In genomic region chr14:118051975-118052630, GRCm38 (mm10) we compare ENCODE assay signal across 10 mouse cellular contexts. TPM values are rescaled to one million over a fixed set of nuclear protein-coding genes. Genes with fewer than 3 reads are reported as not detected.
A peak's percentile ranks its signal among the peaks of the same experiment; 100 is the strongest.
DNase-seq lines count a peak whose midpoint lies in the region; ATAC-seq lines count a peak whose summit lies in the region.
"Had no signal": no experiment of that assay in that cellular context is flagged by ENCODE, and none has a peak within 500 bp of the region (broad histone marks: within the 10 kb centered on the region; RNA-seq: fewer than 3 reads in every experiment).

TSS of gene Dct (minus strand) at chr14:118052244.

- H3K4me3 ChIP-seq in forebrain, embryonic 16.5 days (replicated peaks; ENCODE audit: low read length): no peak within 1 kb of the TSS
- H3K4me3 ChIP-seq in limb, embryonic 10.5 days: no peak within 1 kb of the TSS
- H3K4me3 ChIP-seq in liver, embryonic 11.5 days (ENCODE audit: low read depth, low read length): no peak within 1 kb of the TSS
- H3K4me3 ChIP-seq: embryonic facial prominence, embryonic 13.5 days; limb, embryonic 13.5 days had no signal

- H3K4me1 ChIP-seq in forebrain, embryonic 16.5 days (replicated peaks; ENCODE audit: control insufficient read depth, insufficient read depth, low read length): peaks cover 14% of the 10 kb centered on the region
- H3K4me1 ChIP-seq in limb, embryonic 10.5 days: peaks cover 22% of the 10 kb centered on the region
- H3K4me1 ChIP-seq in liver, embryonic 11.5 days (replicated peaks; ENCODE audit: control insufficient read depth, insufficient read depth, low read length): no peaks in the 10 kb centered on the region

- ATAC-seq in forebrain, embryonic 16.5 days: peak; percentile 78
- ATAC-seq in liver, embryonic 11.5 days (replicated peaks; ENCODE audit: low FRiP score): no peak

- 8% methylated on average over 11 of the region's 13 CpGs for WGBS in forebrain, embryonic 16.5 days
- 35% methylated on average over 13 of the region's 13 CpGs for WGBS in limb, embryonic 10.5 days
- WGBS in liver, embryonic 11.5 days: 76% methylated on average over 12 of the region's 13 CpGs

- H3K4me2 ChIP-seq in forebrain, embryonic 16.5 days (ENCODE audit: low read length): peak within 1 kb of the TSS; percentile 2
- no peak within 1 kb of the TSS for H3K4me2 ChIP-seq in liver, embryonic 11.5 days
- H3K4me2 ChIP-seq: embryonic facial prominence, embryonic 13.5 days; limb, embryonic 13.5 days had no signal

- H3K27me3 ChIP-seq in forebrain, embryonic 16.5 days (replicated peaks; ENCODE audit: control insufficient read depth, insufficient read depth, low read length): no peaks in the 10 kb centered on the region
- H3K27me3 ChIP-seq in limb, embryonic 10.5 days (ENCODE audit: low read depth, poor library complexity, severe bottlenecking): no peaks in the 10 kb centered on the region; the same call in 1 of the 2 replicates
- H3K27me3 ChIP-seq in liver, embryonic 11.5 days (replicated peaks; ENCODE audit: control insufficient read depth, insufficient read depth, low read length): no peaks in the 10 kb centered on the region
- H3K27me3 ChIP-seq: limb, embryonic 13.5 days had no signal

- H3K9me3 ChIP-seq in forebrain, embryonic 16.5 days (ENCODE audit: control insufficient read depth, low read length): no peaks in the 10 kb centered on the region
- H3K9me3 ChIP-seq in limb, embryonic 10.5 days (replicated peaks): no peaks in the 10 kb centered on the region
- no peaks in the 10 kb centered on the region for H3K9me3 ChIP-seq in liver, embryonic 11.5 days (ENCODE audit: control insufficient read depth, low read length)
- H3K9me3 ChIP-seq: embryonic facial prominence, embryonic 13.5 days; limb, embryonic 13.5 days had no signal

- peak within 1 kb of the TSS; percentile 30; the same call in 1 of the 2 replicates for H3K27ac ChIP-seq in forebrain, embryonic 16.5 days (ENCODE audit: low read length)
- peak within 1 kb of the TSS; percentile 64 for H3K27ac ChIP-seq in limb, embryonic 10.5 days
- H3K27ac ChIP-seq in liver, embryonic 11.5 days (ENCODE audit: low read depth, low read length): no peak within 1 kb of the TSS
- H3K27ac ChIP-seq: embryonic facial prominence, embryonic 13.5 days; limb, embryonic 13.5 days had no signal

- DNase-seq in layer of hippocampus, adult 9-11 months: peak; percentile 29
- no peak for DNase-seq in layer of hippocampus, adult 9-10 months (ENCODE audit: low spot score)
- peak; percentile 38 for DNase-seq in limb, embryonic 10.5 days (ENCODE audit: low spot score)
- DNase-seq in retina, postnatal 7 days (ENCODE audit: low read depth, low spot score): peak; percentile 63
- DNase-seq in gastrocnemius, adult 8-10 months (ENCODE audit: low spot score in 2 of 2): no peak
- DNase-seq in liver, embryonic 11.5 days (ENCODE audit: low spot score): no peak
- DNase-seq in right cerebral cortex, postnatal 14 days: no peak

- no peak within 1 kb of the TSS for H3K9ac ChIP-seq in forebrain, embryonic 16.5 days (replicated peaks; ENCODE audit: low read depth, low read length)
- H3K9ac ChIP-seq in liver, embryonic 11.5 days (ENCODE audit: low read depth, low read length): no peak within 1 kb of the TSS
- H3K9ac ChIP-seq: embryonic facial prominence, embryonic 13.5 days; limb, embryonic 13.5 days had no signal

- no peaks in the 10 kb centered on the region for H3K36me3 ChIP-seq in forebrain, embryonic 16.5 days (ENCODE audit: control insufficient read depth, insufficient read depth)
- no peaks in the 10 kb centered on the region for H3K36me3 ChIP-seq in limb, embryonic 10.5 days
- no peaks in the 10 kb centered on the region for H3K36me3 ChIP-seq in liver, embryonic 11.5 days (ENCODE audit: control insufficient read depth, insufficient read depth, low read length)
- H3K36me3 ChIP-seq: embryonic facial prominence, embryonic 13.5 days; limb, embryonic 13.5 days had no signal

RNA-seq across cellular contexts. Expression of gene Dct, which starts in this region (rescaled TPM):
- 6.3 and 6.4 TPM in 2 replicates for polyA plus RNA-seq in forebrain, embryonic 16.5 days (2015; fragmentation: Nextera tagmentation; extraction: Ambion mirVana)
- polyA plus RNA-seq in limb, embryonic 10.5 days (2016; fragmentation: Nextera tagmentation; extraction: Ambion mirVana): 1.6 and 2.2 TPM in 2 replicates
- total RNA-seq in gastrocnemius, adult 8-10 months (2022): under 1 TPM; 0.22 to 0.75 (median 0.45) TPM
- 1.0 and 1.1 TPM in 2 replicates for polyA plus RNA-seq in liver, embryonic 11.5 days (2014; fragmentation: Nextera tagmentation; extraction: Ambion mirVana)

Comparison
In these comparisons a context has a peak if more than half of its experiments do, and no peak if none do; other contexts are left out.
1. DNase-seq: peak in layer of hippocampus, adult 9-11 months (single experiment), limb, embryonic 10.5 days (single experiment) and retina, postnatal 7 days (single experiment); none in layer of hippocampus, adult 9-10 months (single experiment), gastrocnemius, adult 8-10 months (0 of 2), liver, embryonic 11.5 days (single experiment) and right cerebral cortex, postnatal 14 days (single experiment).